Mouse (Mus musculus) cerebellum, postnatal 10 days (tissue): Measurements from ENCODE around the gene Ppp1r26.
"Not testable (repeated sequence)": the region's sequence is repeated elsewhere in the genome, so short reads cannot be mapped to it uniquely, and the experiment has no call there.

Source experiments
- DNase-seq, 2 experiments: peaks; one replicate each; pipeline ENCODE4 v3.0.0; 2021; ENCODE audit warnings: mixed read lengths in 2 of 2

Gene Ppp1r26

DNA sequence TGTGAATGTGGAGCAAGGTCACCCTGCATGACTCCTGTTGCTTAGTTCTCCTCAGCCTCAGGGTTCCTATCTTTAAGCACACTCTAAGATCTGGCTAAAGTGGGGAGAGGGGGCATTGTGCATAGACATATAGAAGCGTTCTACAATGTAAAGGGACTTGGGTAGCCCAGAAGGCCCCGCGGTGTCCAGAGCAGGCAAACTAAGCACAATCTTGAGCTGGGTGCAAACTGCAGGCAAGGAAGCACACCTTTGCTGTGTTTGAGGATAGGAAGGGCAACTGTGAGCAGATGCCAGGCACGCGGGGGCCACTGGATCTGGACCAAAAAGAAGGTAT, 452 bp upstream of the Ppp1r26 start:
- DNase-seq, result no peak

- peak in 1 of 2 experiments; percentile 60 for DNase-seq
Observed at GRCm38 (mm10) chr2:28447315-28447670, 693 bp downstream of the Ppp1r26 start.

DNA sequence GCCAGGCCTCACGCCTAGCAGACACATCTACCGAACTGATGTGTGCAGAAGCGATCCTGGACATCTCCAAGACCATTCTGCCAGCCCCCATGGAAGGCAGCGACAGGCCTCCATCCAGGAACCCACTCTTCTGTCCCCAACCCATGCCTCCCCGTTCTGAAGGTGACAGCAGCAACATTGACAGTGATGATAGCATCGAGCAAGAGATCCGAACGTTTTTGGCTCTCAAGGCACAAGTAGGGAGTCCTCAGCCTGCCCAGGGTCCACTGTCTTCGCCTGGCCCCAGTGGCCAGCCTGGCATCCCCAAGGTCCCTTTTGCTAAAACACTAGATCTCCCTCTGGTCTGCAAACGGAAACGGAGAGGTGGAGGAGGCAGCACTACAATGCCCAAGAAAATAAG, 5.1 kb downstream of the Ppp1r26 start:
- no peak for DNase-seq

DNA sequence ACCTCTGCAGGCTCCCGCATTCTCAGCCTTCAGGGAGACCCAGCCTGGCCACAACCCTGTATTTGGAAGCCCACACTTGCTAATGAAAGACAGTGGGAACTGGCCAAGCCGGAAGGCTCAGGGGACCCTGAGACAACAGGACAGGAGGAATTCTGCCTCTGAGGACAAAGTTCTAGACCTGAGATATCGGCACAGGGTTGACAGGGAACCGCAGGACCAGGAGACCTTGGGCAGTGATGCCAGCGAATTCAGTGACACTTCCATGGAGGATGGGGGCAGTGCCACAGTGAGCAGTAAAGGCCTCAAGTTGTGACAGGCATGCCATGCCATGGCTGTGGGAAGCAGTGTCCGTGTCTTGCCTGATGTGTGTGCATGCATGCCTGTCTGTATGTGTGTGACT, 6.9 kb downstream of the Ppp1r26 start:
- no peak for DNase-seq

GRCm38 (mm10) chr2:28456616-28457015, 10.0 kb downstream of the Ppp1r26 start:
- DNase-seq, result peak; percentile 88 to 91

DNA sequence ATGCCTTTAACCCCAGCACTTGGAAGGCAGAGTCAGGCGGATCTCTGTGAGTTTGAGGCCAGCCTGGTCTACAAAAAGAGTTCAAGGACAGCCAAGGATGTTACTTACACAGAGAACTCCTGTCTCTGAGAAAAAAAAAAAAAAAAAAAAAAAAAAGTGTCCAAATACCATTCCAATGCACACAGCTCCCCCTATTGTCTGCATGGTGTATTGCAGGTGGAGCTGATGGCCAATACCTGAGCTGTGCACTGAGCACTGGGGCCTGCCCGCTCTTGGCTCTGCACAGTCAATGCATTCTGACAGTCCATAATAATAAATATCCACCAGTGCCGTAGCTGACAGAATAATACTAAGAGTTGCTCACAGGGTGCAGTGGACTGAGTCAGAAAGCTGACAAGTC, 17.3 kb downstream of the Ppp1r26 start:
- DNase-seq, result peak; percentile 84 to 89

DNA sequence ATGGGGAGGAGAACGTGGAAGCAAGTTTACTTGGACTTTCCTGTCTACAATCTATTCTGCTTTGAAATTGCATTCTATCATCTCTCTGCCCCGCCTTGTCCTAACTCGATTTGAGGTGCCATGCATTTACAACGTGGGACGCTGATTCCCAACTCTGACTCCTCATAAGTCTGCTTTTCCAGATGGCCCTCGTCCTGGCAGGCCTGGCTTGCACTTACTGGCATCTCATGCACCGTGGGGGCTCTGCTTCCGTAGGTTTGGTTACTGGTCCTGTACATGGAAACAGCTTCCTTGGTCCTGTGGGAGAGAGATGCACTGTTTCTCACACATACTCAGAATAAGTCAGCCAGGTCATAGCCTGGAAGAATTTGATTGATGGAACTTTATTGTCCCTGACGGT, 18.3 kb downstream of the Ppp1r26 start:
- no peak for DNase-seq

DNA sequence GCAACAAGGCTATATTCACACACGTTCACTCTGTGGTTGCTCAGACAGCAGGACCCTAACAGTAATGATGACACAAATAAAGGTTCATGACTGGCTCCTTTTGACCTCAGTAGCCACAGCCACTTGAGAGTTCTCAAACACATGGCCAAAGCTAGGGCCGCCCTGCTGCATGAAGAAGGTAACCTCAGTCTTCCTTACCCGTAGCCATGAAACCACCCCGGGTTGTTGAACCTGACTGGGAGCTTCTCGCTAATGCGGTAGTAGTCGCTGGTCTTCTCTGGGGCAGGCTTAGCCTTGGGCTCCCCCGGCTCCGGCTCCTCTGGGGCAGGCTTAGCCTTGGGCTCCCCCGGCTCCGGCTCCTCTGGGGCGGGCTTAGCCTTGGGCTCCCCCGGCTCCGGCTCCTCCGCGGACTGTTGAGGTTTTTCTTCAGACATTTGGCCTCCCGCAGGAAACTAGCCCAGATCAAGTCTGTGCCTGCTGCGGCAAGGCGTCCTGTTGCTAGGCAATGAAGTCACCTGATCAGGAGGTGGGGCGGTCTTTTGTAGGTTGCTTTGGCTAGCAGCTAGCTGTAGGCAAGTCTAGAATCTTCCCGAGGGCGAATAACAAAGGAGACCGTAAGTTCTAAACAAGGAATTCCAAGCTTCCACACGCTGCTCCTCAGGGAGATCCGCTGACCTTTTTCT, 19.4 kb downstream of the Ppp1r26 start, which contains the start of gene 1700007K13Rik:
Gene 1700007K13Rik, minus strand, starts transcription at position 497 of the 683 bp plus-strand sequence.
- DNase-seq, result peak; percentile 81 to 83

DNA sequence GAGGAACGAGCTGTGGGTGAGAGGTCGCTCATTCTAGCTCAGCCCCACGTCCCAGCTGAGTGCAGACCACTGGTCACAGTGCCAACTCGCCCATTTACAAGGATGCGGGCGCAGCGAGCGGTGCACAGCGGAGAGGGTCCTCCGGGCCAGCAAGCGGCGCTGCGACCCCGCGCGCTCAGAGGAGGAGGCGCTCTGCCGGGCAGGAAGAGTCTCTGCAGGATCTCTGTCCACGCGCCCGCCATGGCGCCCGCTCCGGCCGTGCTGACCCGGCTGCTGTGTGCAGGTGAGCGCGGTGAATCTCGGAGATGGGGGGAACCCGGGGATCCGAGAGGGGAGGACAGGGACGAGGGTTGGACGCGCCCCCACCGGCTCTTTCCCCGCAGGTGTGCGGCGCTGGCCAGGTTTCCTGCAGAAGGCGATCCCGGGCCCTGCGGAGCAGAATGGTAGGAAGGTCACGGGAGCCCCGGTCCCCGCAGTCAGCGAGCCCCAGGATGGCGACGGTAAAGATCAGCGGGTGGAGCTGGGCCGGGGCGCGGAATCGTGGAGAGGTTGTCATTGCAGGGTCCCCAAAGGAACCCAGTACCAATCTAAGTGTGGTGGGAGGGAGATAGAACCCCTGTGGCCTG, 21.4 kb downstream of the Ppp1r26 start, which contains the start of gene Mrps2:
Gene Mrps2, plus strand, starts transcription at position 207 of the 626 bp plus-strand sequence.
- DNase-seq, result peak; percentile 94 to 95

- DNase-seq, result no peak
Observed at GRCm38 (mm10) chr2:28468486-28469225, 22.1 kb downstream of the Ppp1r26 start.

DNA sequence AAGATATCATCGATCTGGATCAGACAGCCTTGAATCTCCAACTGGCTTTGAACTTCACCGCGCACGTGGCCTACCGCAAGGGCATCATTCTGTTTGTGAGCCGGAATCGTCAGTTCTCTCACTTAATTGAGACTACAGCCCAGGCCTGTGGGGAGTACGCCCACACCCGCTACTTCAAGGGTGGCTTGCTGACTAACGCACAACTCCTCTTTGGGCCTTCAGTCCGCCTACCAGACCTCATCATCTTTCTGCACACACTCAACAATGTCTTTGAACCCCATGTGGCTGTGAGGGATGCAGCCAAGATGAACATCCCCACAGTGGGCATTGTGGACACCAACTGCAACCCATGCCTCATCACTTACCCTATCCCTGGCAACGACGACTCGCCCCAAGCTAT, 22.9 kb downstream of the Ppp1r26 start:
- no peak for DNase-seq

- DNase-seq, result no peak
Observed at GRCm38 (mm10) chr2:28470591-28470990, 24.0 kb downstream of the Ppp1r26 start.

- DNase-seq, result not testable (repeated sequence)
Observed at GRCm38 (mm10) chr2:28472011-28472410, 25.4 kb downstream of the Ppp1r26 start.

- DNase-seq, result not testable (repeated sequence)
Observed at GRCm38 (mm10) chr2:28477993-28478392, 31.4 kb downstream of the Ppp1r26 start.

DNA sequence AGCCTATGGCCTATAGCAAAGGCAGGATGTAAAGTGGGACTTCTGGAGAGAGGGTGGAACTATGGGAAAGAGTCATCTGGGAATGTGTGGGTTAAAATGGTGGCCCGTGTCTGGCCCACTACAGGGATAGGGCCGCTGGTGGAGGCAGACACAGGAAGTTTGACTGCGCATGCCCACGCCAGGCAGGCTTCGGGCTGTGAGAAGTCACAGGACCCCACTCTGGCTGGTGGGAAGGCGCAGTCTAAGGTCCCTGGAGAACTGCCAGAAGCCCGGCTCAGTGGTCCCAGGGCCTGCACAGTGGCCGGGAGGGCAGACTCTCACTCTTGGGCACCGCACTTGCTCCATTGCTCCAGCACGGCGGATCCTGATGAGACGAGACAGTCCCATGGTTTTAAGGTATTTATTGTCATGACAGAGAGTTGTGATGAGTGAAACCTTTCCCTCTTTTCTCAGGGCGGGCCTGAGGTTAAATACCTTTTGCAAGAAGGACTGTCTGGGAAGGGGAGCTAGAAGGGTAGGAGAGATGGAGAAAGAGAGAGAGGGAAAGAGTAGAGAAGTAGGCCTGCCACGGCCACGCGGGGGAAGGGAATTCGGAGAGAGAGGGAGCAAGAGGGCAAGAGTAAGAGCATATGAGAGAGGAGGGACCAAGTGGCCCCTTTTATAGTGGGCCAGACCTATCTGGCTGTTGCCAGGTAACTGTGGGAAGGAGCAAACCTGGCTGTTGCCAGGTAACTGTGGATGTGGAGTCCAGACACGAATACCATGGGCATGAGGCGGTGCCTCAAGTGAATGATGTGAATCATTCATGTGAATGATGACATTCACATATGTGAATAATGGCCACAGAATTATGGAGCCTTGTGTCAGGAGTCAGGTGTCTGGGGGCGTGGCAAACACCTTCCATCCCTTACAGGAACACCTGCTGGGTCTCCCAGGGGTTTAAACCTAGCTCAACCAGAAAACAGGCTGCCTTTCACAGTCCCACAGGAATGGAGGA, 32.9 kb downstream of the Ppp1r26 start:
- DNase-seq, result no peak

- no peak for DNase-seq
Observed at GRCm38 (mm10) chr2:28483861-28484260, 37.3 kb downstream of the Ppp1r26 start.

DNA sequence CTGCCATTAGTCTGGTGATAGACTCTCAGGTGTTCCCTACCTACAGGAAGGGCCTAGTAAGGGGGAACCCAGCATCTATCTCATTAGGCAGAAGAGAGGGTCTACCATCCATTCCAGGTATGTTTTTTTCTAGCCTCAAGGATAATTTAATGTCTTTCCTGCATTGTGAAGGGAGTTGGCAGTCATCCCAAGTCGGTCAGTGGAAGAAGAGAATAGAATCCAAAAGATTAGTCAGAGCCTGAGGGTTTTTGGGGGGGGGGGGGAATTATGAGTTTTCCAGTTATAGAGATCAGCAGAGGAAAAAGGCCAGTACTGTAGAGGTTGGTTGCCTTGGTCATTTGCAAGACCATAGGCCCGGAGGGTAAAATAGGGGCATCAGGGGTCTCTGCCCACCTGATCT, 47.9 kb downstream of the Ppp1r26 start:
- DNase-seq, result no peak

DNA sequence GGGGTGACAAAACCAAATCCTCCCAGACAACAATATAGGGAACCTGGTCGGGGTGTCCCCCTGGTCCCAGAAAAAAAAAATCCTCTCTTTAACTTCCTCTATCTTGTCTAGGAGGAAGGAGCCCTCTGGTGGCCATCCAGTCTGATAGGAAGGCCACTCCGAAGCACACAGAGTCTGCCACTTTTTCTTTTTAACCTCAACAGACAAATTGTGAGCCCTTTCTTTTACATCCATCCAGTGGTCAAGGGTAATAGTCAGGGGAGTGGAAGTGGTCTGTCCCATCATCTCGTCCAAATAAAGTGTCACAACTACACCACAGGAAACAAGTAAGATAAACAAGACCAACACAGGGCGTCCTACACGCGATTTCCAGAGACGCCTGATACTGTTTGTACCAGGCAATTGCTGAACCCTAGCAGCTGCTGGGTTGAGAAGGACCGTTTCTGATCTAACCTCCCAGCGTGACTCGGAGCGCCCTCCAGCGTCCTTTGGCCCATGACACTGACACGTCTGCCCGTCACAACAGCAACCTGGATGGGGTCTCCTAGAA, 48.7 kb downstream of the Ppp1r26 start:
- peak; percentile 56 to 57 for DNase-seq

GRCm38 (mm10) chr2:28495801-28496595, 49.4 kb downstream of the Ppp1r26 start:
- no peak for DNase-seq

- no peak for DNase-seq
Observed at GRCm38 (mm10) chr2:28496671-28497070, 50.1 kb downstream of the Ppp1r26 start, which contains the start of gene Gbgt1. TSS of gene Gbgt1 (plus strand) at chr2:28496891.

- DNase-seq, result no peak
Observed at GRCm38 (mm10) chr2:28497561-28497960, 51.0 kb downstream of the Ppp1r26 start.
